Mouse (Mus musculus) kidney, embryonic 14.5 days (tissue): ENCODE data around the gene Spr. TPM values are rescaled to one million over a fixed set of nuclear protein-coding genes. Genes with fewer than 3 reads are reported as not detected.
"Not testable (repeated sequence)": the region's sequence is repeated elsewhere in the genome, so short reads cannot be mapped to it uniquely, and the experiment has no call there.

Experiments
- ATAC-seq: fragments of 200-750 bp; cut with Nextera tagmentation; 2 replicates; pipeline ENCODE4 v1.8.0; 2017; ENCODE audit warnings: moderate number of reproducible peaks, mild to moderate bottlenecking, moderate TSS enrichment, moderate library complexity; ENCODE audit not compliant: low FRiP score, low TSS enrichment
- H3K27ac ChIP-seq: fragments of 300-500 bp; sonication (generic); 2 replicates; pipeline ENCODE4 v1.5.1; 2014; ENCODE audit warnings: low read depth, mild to moderate bottlenecking, low read length, moderate library complexity, mixed read lengths
- H3K27me3 ChIP-seq: fragments of 300-500 bp; sonication (generic); 2 replicates; pipeline ENCODE4 v1.6.1; 2014; ENCODE audit warnings: mild to moderate bottlenecking, low read length; ENCODE audit not compliant: control insufficient read depth, insufficient read depth
- H3K36me3 ChIP-seq: fragments of 300-500 bp; sonication (generic); 2 replicates; pipeline ENCODE4 v1.6.1; 2014; ENCODE audit warnings: low read length, mixed read lengths; ENCODE audit not compliant: control insufficient read depth, insufficient read depth
- H3K4me1 ChIP-seq: fragments of 300-500 bp; sonication (generic); 2 replicates; pipeline ENCODE4 v1.6.1; 2014; ENCODE audit warnings: low read length, mixed read lengths; ENCODE audit not compliant: control insufficient read depth, insufficient read depth
- H3K4me2 ChIP-seq: fragments of 300-500 bp; sonication (generic); replicated peaks from 2 replicates; pipeline ENCODE4 v1.6.1; 2014; ENCODE audit warnings: low read depth, mild to moderate bottlenecking, low read length
- H3K4me3 ChIP-seq: fragments of 300-500 bp; sonication (generic); 2 replicates; pipeline ENCODE4 v1.5.1; 2014; ENCODE audit warnings: mild to moderate bottlenecking, low read length
- H3K9ac ChIP-seq: fragments of 300-500 bp; sonication (generic); 2 replicates; pipeline ENCODE4 v1.6.1; 2014; ENCODE audit warnings: low read depth, mild to moderate bottlenecking, low read length, moderate library complexity
- H3K9me3 ChIP-seq: fragments of 300-500 bp; sonication (generic); 2 replicates; pipeline ENCODE4 v1.6.1; 2016; ENCODE audit warnings: low read length; ENCODE audit not compliant: control insufficient read depth
- WGBS: fragments of 180-500 bp; shearing (Covaris S2); extraction: QIAGEN DNeasy Blood & Tissue Kit; methylation state at CpG from one replicate; pipeline ENCODE4 v1.1.7; 2014; 5-methylcytosine and 5-hydroxymethylcytosine counted together
- polyA plus RNA-seq: library from polyadenylated mRNA; unstranded; fragments of >200 nt; fragmentation: Nextera tagmentation; extraction: Ambion mirVana; gene quantifications from 2 replicates; pipeline ENCODE4 v1.2.1, GENCODE M21; 2014

Spr gene
- polyA plus RNA-seq, 1 experiment from 2014 or later = 79.4 TPM

GRCm38 (mm10) chr6:85139534-85139933, 2.0 kb upstream of the Spr start:
- H3K36me3 ChIP-seq = peaks cover 1% of the 10 kb centered on the region; the same call in 1 of the 2 replicates
- no peaks in the 10 kb centered on the region for H3K4me1 ChIP-seq
- no peak overlapping the region for H3K27ac ChIP-seq
- no peak for ATAC-seq
- no peaks in the 10 kb centered on the region for H3K27me3 ChIP-seq
- WGBS = 92% methylated on average over 2 of the region's 2 CpGs
- no peak overlapping the region for H3K4me2 ChIP-seq
- H3K9me3 ChIP-seq = no peaks in the 10 kb centered on the region
- H3K9ac ChIP-seq = no peak overlapping the region
- H3K4me3 ChIP-seq = no peak overlapping the region

DNA sequence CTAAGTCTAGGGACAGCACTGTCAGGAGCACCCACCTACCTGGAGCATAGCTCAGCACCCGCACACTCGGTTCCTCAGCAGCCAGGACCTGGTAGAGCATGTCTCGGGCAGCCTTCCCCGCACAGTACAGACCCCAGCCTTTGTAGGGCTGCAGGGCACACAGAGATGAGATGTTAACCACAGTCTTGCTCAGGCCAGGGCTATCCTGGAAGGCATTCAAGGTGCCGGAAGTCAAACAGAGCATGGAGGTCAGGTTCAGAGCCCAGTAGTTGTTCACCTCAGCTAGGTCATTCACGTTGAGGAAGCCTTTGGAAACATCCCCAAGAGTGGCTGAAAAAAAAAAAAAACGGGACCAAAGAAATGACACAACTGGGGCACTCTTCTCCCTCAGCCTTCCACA, 782 bp downstream of the Spr start:
- ATAC-seq = peak; percentile 17
- not testable (repeated sequence) for H3K27me3 ChIP-seq, H3K4me1 ChIP-seq, H3K9me3 ChIP-seq, H3K27ac ChIP-seq
- Histone ChIP-seq H3K36me3 (peaks cover 14% of the 10 kb centered on the region), H3K9ac (peak overlapping the region; percentile 77; the same call in 1 of the 2 replicates), H3K4me2 (peak overlapping the region; percentile 60), H3K4me3 (peak overlapping the region; percentile 82)
- 54% methylated on average over 7 of the region's 7 CpGs for WGBS

DNA sequence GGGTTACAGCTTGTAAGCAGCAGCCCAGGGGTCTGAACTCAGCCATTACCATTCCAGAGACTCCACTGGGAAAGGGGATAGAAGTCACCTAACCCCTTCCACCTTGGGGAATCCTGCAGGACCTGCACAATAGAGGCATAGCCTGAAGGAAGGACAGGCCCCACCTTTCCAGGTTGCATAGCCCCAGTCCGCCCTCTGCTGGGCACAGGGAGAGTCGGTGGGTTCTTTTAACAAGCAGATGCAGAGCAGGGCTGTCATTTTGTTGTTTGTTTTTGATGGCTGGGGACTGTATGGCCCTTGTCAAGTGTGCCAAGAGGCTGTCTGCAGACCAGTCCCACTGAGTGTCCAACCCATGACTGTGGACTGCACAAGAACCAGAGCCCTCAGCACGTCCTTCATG, 4.8 kb downstream of the Spr start:
- ATAC-seq, H3K4me1 ChIP-seq, H3K27ac ChIP-seq, H3K9me3 ChIP-seq, H3K4me3 ChIP-seq, H3K9ac ChIP-seq, H3K4me2 ChIP-seq, H3K27me3 ChIP-seq: not testable (repeated sequence)
- WGBS = 35% methylated on average over 3 of the region's 3 CpGs
- H3K36me3 ChIP-seq = peaks cover 14% of the 10 kb centered on the region

DNA sequence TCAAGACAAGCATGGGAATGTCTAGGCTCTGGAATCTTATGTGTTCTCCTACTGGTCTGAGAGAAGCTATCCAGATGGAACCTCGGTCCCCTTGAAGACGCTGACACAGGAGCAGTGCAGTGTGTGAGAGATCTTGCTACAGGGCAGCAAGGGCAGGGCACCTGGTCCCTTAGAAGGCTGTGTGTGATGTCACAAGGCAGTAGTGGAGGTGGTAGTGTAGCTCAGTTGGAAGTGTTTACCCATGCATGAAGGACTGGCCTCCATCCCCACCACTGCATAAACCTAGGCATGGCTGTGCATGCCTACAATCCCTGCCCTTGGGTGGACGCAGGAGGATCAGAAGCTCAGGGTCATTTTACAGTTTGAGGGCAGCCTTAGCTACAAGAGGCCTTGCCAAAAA, 5.3 kb downstream of the Spr start:
- peaks cover 14% of the 10 kb centered on the region for H3K36me3 ChIP-seq
- H3K9me3 ChIP-seq, H3K4me1 ChIP-seq, H3K27me3 ChIP-seq, H3K27ac ChIP-seq, H3K9ac ChIP-seq, ATAC-seq, H3K4me2 ChIP-seq, H3K4me3 ChIP-seq: not testable (repeated sequence)
- WGBS = 94% methylated on average over 3 of the region's 3 CpGs

DNA sequence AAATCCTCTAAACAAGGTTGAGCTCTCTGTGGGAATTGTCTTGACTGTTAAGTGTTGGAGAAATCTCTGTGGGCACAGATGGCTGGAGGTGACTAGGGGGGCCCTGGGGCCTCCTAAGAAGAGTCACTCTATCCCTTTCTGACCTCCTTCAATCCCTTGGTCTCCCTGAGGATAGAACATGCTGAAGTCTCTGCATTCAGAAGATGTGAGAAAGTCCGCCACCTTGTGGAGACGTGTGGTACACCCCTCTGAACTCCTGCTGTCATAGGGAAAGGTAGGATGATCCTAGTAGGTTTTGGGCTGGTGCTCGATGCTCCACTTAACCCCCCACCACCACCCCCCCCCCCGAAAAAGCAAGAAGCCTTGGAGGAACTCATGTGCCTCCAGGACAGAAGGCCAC, 5.9 kb downstream of the Spr start:
- Histone ChIP-seq H3K27ac (no peak overlapping the region), H3K4me1 (no peaks in the 10 kb centered on the region), H3K27me3 (peaks cover 6% of the 10 kb centered on the region; the same call in 1 of the 2 replicates), H3K4me3 (no peak overlapping the region), H3K36me3 (peaks cover 14% of the 10 kb centered on the region), H3K9me3 (no peaks in the 10 kb centered on the region), H3K4me2 (no peak overlapping the region), H3K9ac (no peak overlapping the region)
- WGBS = 5% methylated on average over 4 of the region's 4 CpGs
- ATAC-seq = no peak

GRCm38 (mm10) chr6:85117545-85118511, 19.7 kb downstream of the Spr start:
- H3K4me1 ChIP-seq, H3K4me2 ChIP-seq, H3K36me3 ChIP-seq, H3K9ac ChIP-seq, H3K9me3 ChIP-seq, H3K27ac ChIP-seq, H3K4me3 ChIP-seq, H3K27me3 ChIP-seq: not testable (repeated sequence)
- 34% methylated on average over 9 of the region's 11 CpGs for WGBS
- ATAC-seq = peak; percentile 76

GRCm38 (mm10) chr6:85105033-85105615, 32.4 kb downstream of the Spr start:
- WGBS = 85% methylated on average over 10 of the region's 10 CpGs
- no peak overlapping the region for H3K4me2 ChIP-seq
- no peaks in the 10 kb centered on the region for H3K36me3 ChIP-seq
- H3K4me1 ChIP-seq = no peaks in the 10 kb centered on the region
- no peak overlapping the region for H3K27ac ChIP-seq
- no peaks in the 10 kb centered on the region for H3K9me3 ChIP-seq
- ATAC-seq = no peak
- no peaks in the 10 kb centered on the region for H3K27me3 ChIP-seq
- H3K4me3 ChIP-seq = no peak overlapping the region
- H3K9ac ChIP-seq = no peak overlapping the region

DNA sequence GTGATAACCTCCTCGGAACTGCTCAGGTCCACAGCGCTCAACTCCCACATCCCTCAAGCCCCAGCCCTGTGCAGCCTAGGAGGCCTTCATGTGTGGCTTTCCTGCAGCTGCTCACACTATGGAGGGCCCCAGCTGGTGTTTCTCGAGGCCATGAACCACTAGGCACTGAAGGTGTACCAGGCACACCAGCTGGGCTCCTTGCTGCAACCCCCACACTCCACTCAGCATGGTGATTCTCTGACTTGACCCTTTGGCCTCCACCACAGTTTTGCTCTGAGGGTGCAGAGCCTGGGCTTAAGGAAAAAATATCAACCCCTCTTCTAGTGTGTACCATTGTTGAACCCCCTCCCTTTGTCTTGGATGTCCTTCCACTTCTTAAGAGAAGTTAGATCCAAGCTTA, 34.2 kb downstream of the Spr start:
- Histone ChIP-seq H3K27me3 (no peaks in the 10 kb centered on the region), H3K27ac (no peak overlapping the region), H3K36me3 (no peaks in the 10 kb centered on the region), H3K4me2 (no peak overlapping the region), H3K4me1 (no peaks in the 10 kb centered on the region), H3K4me3 (no peak overlapping the region), H3K9ac (no peak overlapping the region), H3K9me3 (no peaks in the 10 kb centered on the region)
- no peak for ATAC-seq
- 85% methylated on average over 3 of the region's 3 CpGs for WGBS

DNA sequence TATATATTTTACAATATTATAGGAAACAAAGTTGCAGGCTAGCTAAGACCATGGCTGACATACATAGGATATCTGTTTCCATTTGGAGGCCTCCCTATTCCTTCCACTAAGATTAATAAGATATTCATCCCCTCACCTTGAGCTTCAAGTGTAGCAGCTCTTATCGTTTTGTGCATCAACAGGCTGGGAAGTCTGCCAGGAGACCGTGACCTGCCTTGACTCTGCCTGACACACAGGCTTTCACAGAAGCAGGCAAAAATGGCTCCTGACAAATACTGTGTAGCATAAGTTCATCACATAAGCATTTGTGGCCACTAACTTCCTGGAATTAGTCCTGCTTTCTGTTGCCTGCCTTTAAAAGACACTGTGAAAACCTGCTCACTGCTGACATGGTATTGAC, 41.1 kb downstream of the Spr start:
- Histone ChIP-seq H3K27me3 (no peaks in the 10 kb centered on the region), H3K9ac (no peak overlapping the region), H3K4me2 (no peak overlapping the region), H3K4me1 (no peaks in the 10 kb centered on the region), H3K27ac (no peak overlapping the region), H3K36me3 (no peaks in the 10 kb centered on the region), H3K9me3 (no peaks in the 10 kb centered on the region), H3K4me3 (no peak overlapping the region)
- WGBS = 55% methylated on average over 2 of the region's 2 CpGs
- no peak for ATAC-seq
